Mouse (Mus musculus) gastrocnemius, postnatal 14 days (tissue): ENCODE measurements around the gene Tgfbr1. TPM values are rescaled to one million over a fixed set of nuclear protein-coding genes. Genes with fewer than 3 reads are reported as not detected.

Source experiments
- DNase-seq: peaks from one replicate; pipeline ENCODE4 v3.0.0; 2021; ENCODE audit warnings: mixed read lengths
- intact Hi-C: fragments of 180-260 bp; cut with DNase I; formaldehyde crosslinking; loops from one replicate; pipeline ENCODE4 v1.15.1; 2025; ENCODE audit warnings: low total_unique reads
- total RNA-seq, 2 experiments: library from RNA; stranded (reverse); gene quantifications; 2 replicates each; pipeline ENCODE4 v1.2.3; 2021

Gene Tgfbr1
- total RNA-seq, 2 experiments from 2014 or later, result 17.7 to 18.7 TPM

- DNase-seq, result no peak
- intact Hi-C loops, result loop anchor here (5.0 kb wide), 1 partner anchor 282 kb away; no protein-coding TSS in a partner anchor
Observed at GRCm38 (mm10) chr4:47404536-47404935, 51.5 kb downstream of the Tgfbr1 start.

DNA sequence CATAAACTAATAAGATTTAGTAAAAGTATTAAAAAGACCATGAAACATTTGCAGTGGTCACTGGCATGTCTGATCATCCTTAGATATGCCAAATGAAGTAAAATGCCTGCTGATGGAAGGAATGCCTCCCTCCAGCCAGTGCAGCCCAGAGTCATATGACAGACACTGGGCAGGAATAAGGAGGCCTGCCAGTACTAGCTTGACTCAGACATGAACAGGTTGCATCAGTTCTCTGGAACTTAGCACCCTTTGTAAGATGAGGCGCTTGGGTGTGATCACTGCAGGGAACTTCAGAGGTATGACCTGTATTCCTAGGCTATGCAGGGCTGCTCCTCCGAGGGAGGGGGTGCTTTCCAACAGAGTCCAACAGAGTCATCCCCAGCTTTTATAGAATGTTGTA, 54.1 kb downstream of the Tgfbr1 start:
- intact Hi-C loops, result no loop called here
- peak; percentile 32 for DNase-seq

- no peak for DNase-seq
- intact Hi-C loops, result no loop called here
Observed at GRCm38 (mm10) chr4:47417871-47418270, 64.8 kb downstream of the Tgfbr1 start.

DNA sequence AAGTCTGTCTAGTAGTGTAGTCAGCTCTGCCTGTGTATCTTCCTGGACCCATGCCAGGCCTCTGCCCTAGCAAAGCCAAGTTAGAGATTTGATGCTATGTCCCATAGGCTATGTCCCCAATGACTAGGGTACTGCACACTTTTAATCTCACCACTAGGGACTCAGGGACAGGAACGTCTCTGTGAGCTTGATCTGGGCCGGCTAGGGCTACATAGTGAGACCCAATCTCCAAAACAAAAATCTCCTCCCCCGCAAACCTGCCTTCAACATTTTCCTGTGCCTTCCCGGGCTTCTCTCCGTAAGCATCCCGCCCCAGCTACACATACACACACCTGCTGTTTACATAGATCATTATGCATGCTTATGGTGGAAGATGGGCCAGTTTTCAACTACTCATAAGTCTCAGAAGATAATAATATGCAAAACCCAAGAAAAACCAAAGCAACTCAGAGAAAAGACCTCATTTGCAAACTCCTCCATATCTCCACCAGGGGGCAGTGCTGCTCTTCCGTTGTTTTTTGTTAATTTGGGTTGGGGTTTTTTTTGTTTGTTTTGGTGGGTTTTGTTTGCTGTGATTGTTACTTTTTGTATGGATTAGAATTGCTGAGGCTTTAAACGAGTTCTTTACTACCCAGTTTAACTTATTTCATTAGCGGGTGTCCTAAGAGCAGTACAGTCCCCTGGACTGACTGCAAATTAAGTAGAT, 66.4 kb downstream of the Tgfbr1 start:
- intact Hi-C loops, result no loop called here
- no peak for DNase-seq

DNA sequence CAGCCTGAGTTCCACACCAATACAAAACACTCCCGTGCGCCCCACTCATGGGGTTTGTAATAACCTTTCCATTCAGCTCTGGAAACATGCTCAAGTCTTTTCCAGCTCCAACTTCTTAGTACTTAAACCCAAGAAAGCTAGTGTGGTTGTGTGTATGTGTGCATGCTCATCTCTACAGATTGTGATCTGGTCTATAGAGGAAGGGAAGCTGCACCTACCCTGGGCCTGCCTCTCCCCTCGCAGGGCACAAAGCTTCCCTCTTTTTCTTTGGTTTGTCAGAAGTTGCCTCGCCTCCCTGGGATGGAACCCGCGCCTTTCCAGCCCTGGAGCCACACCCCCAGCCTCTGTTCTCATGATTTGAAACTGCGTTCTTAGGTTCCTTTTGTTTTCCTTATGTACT, 67.2 kb downstream of the Tgfbr1 start:
- DNase-seq, result no peak
- intact Hi-C loops, result no loop called here

DNA sequence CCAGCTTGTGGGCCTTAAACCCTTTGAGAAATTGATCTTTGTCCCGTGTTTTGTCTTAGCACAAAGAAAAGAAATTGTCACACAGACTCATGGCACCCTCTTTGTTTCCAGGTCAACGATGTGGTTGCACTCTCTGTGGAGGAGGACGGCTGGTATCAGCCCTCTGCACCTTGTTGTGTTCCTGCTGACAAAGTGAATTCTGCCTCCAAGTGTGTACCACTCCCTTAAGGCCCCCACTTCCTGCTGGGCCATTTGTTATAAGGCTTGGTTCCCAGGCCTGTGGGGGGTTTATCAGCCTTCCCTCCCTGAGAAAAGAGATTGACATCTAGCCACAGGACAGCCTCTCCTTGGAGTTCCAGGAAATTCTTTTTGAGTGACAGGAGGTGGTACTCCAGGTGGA, 69.2 kb downstream of the Tgfbr1 start:
- intact Hi-C loops, result no loop called here
- DNase-seq, result no peak

GRCm38 (mm10) chr4:47422946-47423345, 69.9 kb downstream of the Tgfbr1 start:
- DNase-seq, result no peak
- intact Hi-C loops, result no loop called here

DNA sequence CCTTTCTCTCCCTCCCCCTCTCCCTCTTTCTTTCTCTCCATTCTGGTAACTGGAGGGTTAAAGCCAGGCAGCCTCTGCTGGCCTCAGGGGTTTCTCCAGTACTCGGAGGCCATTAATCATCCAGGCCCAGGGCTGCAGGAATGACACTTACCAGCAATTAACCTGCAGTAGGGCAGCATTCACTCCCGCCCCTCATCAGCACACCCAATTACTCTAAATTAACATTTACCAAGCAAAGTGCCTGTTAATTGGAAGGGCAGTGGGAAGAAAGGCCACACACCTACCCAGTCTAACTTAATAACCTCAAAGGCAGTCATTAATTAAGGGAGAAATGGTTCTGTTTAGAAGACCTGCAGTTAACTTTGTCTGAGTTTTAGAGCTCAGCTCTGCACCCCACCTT, 71.4 kb downstream of the Tgfbr1 start:
- intact Hi-C loops, result no loop called here
- DNase-seq, result no peak

DNA sequence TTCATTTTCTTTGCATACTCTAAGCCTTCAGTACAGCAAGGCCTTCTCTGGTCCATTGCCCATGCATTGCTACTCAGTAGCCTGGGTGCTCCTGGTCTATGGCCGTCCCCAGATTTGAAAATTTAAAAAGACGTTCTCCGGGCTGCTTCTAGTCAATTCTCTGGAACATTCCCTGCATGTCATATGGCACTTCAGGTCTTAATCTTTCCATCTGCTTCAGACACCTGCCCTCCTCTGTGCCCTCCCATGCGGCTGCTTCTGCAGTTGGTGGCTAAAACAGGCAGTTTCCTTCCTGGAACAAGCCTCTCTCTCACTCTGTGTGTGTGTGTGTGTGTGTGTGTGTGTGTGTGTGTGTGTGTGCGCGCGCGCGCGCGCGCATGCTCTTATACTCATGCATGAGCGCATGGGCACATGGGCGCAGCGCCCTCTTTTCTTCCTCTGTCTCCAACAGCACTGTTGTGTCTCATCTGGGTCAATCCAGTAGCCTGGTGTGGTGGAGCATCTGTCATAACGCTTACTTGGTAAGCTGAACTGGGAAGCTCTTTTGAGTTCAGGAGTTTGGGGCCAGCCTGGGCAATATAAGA, 72.3 kb downstream of the Tgfbr1 start:
- DNase-seq, result no peak
- intact Hi-C loops, result no loop called here

- intact Hi-C loops, result no loop called here
Observed at GRCm38 (mm10) chr4:47427606-47428005, 74.6 kb downstream of the Tgfbr1 start.

GRCm38 (mm10) chr4:47430557-47430956, 77.5 kb downstream of the Tgfbr1 start:
- no peak for DNase-seq
- intact Hi-C loops, result no loop called here

More at GRCm38 (mm10) chr4:47427606-47428005, 74.6 kb downstream of the Tgfbr1 start:
- DNase-seq, result no peak

- DNase-seq, result no peak
- intact Hi-C loops, result no loop called here
Observed at GRCm38 (mm10) chr4:47431081-47431480, 78.1 kb downstream of the Tgfbr1 start.

DNA sequence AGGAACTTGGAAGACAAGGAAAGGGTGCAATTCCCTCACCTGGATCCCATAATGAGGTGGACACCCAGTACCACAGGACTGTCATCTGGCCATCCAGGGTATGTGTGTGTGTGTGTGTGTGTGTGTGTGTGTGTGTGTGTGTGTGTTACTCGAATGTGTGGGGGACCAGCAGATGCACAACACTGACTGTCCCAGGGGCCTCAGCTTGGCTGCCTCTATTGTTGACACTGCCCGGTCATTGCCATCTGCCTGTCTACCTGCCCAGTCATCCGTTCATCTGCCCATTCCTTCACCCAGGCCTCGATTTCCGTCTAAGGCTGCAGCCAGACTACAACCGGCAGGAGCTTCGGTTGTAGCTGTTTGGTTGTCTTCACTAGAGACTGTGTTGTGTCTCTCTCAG, 79.7 kb downstream of the Tgfbr1 start:
- intact Hi-C loops, result no loop called here
- no peak for DNase-seq

DNA sequence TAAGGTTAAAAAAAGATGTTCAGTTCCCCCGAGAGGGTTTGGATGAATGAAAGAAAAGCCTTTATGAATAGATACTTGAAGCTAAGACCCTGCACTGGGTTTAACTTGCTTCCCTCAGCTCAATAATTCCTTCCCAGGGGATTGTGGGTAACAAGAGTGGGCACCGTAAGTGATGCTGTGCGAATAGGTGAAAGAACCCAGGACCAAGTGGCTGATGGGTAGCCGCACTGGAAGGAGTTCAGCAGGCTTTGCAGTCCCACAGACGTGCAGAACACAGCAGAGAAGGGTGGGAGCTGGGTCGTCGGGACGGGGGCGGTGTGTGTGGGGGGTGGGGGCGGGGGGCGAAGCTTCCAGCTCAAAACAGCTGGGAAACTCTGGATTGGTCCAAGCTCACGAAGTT, 82.1 kb downstream of the Tgfbr1 start:
- intact Hi-C loops, result no loop called here
- no peak for DNase-seq

- DNase-seq, result no peak
Observed at GRCm38 (mm10) chr4:47435566-47436360, 82.7 kb downstream of the Tgfbr1 start.

GRCm38 (mm10) chr4:47437365-47438340, 84.6 kb downstream of the Tgfbr1 start:
- intact Hi-C loops, result no loop called here

More at GRCm38 (mm10) chr4:47435566-47436360, 82.7 kb downstream of the Tgfbr1 start:
- intact Hi-C loops, result no loop called here

DNA sequence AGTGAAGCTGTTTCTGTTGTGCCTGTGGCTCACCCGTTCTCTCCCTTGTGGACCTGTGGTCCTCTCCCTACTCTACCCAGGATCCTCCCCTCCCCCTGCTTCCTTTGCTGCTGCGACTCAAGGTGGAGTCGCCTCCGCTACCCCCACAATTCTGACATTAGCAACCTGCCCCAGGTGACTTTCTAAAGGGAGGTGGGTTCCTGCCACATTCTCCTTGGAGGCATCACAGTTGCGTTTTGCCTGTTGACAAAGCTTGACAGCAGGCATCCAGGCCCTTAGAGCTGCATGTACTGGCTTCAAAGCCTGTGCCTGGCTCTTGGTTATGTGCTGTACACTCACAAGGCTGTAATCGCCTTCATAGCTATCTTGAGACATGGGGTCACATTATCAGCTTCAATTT, 85.9 kb downstream of the Tgfbr1 start:
- intact Hi-C loops, result no loop called here
- no peak for DNase-seq

More at GRCm38 (mm10) chr4:47437365-47438340, 84.6 kb downstream of the Tgfbr1 start:
- DNase-seq, result peak; percentile 83

DNA sequence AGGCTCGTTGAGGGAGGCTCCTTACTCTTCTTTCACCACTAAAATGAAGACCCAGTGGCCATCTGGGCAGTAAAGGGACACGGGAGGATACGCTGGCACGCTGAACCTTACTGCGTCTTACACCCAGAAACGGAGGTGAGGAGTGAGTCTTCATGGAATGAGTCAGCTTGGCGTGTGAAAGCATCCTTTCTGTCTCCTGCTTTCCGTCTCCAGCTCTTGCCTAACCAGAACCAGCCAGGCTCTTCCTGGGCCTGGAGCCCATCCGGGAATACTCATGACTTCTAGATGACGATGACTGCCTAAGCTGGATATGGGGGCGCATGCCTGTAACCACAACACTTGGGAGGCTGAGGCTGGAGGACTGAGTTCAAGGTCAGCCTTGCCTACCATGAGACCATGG, 87.9 kb downstream of the Tgfbr1 start:
- intact Hi-C loops, result no loop called here
- DNase-seq, result no peak

DNA sequence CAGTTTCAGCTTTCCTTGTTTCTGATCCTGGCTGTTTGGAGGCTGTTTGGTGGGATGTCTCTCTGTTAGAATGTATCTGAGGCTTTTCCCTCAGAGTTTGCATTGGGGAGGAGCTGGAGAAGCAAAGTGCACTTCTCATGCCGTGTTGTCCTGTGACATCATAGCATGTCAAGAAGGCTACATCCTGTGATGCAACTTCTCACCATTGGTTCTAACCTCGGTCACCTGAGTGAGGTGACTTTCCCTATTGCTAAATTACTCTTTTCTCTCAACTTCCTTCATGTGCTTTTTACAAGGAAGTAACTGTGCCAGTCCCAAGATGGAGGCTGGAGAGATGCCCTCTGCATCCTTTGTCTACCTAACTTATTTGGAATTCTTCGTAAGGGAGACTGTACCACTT, 95.5 kb downstream of the Tgfbr1 start:
- DNase-seq, result no peak
- intact Hi-C loops, result no loop called here
